Mouse (Mus musculus) kidney, embryonic 14.5 days (tissue): ENCODE data around the gene Mad1l1. TPM values are rescaled to one million over a fixed set of nuclear protein-coding genes. Genes with fewer than 3 reads are reported as not detected.
A peak's percentile ranks its signal among the peaks of the same experiment; 100 is the strongest.

Source experiments
- ATAC-seq: fragments of 200-750 bp; cut with Nextera tagmentation; 2 replicates; pipeline ENCODE4 v1.8.0; 2017; ENCODE audit warnings: moderate number of reproducible peaks, mild to moderate bottlenecking, moderate TSS enrichment, moderate library complexity; ENCODE audit not compliant: low FRiP score, low TSS enrichment
- H3K27ac ChIP-seq: fragments of 300-500 bp; sonication (generic); 2 replicates; pipeline ENCODE4 v1.5.1; 2014; ENCODE audit warnings: low read depth, mild to moderate bottlenecking, low read length, moderate library complexity, mixed read lengths
- H3K27me3 ChIP-seq: fragments of 300-500 bp; sonication (generic); 2 replicates; pipeline ENCODE4 v1.6.1; 2014; ENCODE audit warnings: mild to moderate bottlenecking, low read length; ENCODE audit not compliant: control insufficient read depth, insufficient read depth
- H3K36me3 ChIP-seq: fragments of 300-500 bp; sonication (generic); 2 replicates; pipeline ENCODE4 v1.6.1; 2014; ENCODE audit warnings: low read length, mixed read lengths; ENCODE audit not compliant: control insufficient read depth, insufficient read depth
- H3K4me1 ChIP-seq: fragments of 300-500 bp; sonication (generic); 2 replicates; pipeline ENCODE4 v1.6.1; 2014; ENCODE audit warnings: low read length, mixed read lengths; ENCODE audit not compliant: control insufficient read depth, insufficient read depth
- H3K4me2 ChIP-seq: fragments of 300-500 bp; sonication (generic); replicated peaks from 2 replicates; pipeline ENCODE4 v1.6.1; 2014; ENCODE audit warnings: low read depth, mild to moderate bottlenecking, low read length
- H3K4me3 ChIP-seq: fragments of 300-500 bp; sonication (generic); 2 replicates; pipeline ENCODE4 v1.5.1; 2014; ENCODE audit warnings: mild to moderate bottlenecking, low read length
- H3K9ac ChIP-seq: fragments of 300-500 bp; sonication (generic); 2 replicates; pipeline ENCODE4 v1.6.1; 2014; ENCODE audit warnings: low read depth, mild to moderate bottlenecking, low read length, moderate library complexity
- H3K9me3 ChIP-seq: fragments of 300-500 bp; sonication (generic); 2 replicates; pipeline ENCODE4 v1.6.1; 2016; ENCODE audit warnings: low read length; ENCODE audit not compliant: control insufficient read depth
- WGBS: fragments of 180-500 bp; shearing (Covaris S2); extraction: QIAGEN DNeasy Blood & Tissue Kit; methylation state at CpG from one replicate; pipeline ENCODE4 v1.1.7; 2014; 5-methylcytosine and 5-hydroxymethylcytosine counted together
- polyA plus RNA-seq: library from polyadenylated mRNA; unstranded; fragments of >200 nt; fragmentation: Nextera tagmentation; extraction: Ambion mirVana; gene quantifications from 2 replicates; pipeline ENCODE4 v1.2.1, GENCODE M21; 2014

The Mad1l1 gene
- polyA plus RNA-seq, 1 experiment from 2014 or later: 47.4 TPM

GRCm38 (mm10) chr5:140249359-140250062, 71.8 kb downstream of the Mad1l1 start:
- Histone ChIP-seq H3K4me1 (no peaks in the 10 kb centered on the region), H3K27me3 (no peaks in the 10 kb centered on the region), H3K9ac (no peak overlapping the region), H3K36me3 (no peaks in the 10 kb centered on the region), H3K27ac (no peak overlapping the region), H3K4me3 (no peak overlapping the region), H3K4me2 (no peak overlapping the region), H3K9me3 (no peaks in the 10 kb centered on the region)
- WGBS: 91% methylated on average over 6 of the region's 6 CpGs
- ATAC-seq: no peak

DNA sequence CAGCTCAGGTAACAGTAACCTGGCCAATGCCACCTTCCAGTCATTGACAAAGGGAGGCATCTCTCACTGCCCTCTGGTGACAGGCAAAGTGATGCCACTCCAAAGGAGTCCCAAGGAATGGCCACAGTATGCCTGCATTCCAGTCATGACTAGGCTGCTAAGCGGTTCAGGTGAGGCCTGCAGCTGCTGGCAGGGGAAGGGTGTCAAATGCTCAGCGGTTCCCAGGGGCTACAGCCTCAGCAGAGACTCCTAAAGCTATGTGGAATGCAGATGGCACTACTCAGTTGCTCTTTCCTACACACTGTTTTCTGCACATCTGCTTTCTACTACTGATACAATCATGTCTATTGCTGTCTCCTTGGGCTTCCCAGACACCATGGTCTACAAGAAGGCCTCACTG, 73.3 kb downstream of the Mad1l1 start:
- Histone ChIP-seq H3K4me3 (no peak overlapping the region), H3K27ac (no peak overlapping the region), H3K9ac (no peak overlapping the region), H3K9me3 (no peaks in the 10 kb centered on the region), H3K27me3 (no peaks in the 10 kb centered on the region), H3K36me3 (no peaks in the 10 kb centered on the region), H3K4me1 (no peaks in the 10 kb centered on the region), H3K4me2 (no peak overlapping the region)
- WGBS: 71% methylated on average over 2 of the region's 2 CpGs
- ATAC-seq: no peak

DNA sequence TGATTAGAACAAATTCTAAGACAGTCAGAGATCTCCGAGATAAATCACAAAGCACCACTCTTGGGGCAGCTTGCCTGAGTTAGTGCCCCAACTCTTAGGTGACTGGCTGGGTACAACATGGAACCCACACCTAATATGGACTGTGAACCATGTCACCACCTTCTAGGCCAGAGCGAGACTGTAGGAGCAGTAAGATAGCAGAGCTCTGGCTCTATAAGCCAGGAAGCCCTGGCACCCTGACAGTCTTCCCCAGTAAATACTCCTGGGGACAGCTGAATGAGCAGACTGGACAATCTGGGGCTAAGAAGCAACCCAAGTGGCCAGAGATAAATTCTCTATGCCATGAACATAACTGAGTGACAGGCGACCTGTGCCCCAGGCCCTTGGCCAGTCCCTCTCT, 81.1 kb downstream of the Mad1l1 start:
- Histone ChIP-seq H3K27ac (peak overlapping the region; percentile 11; the same call in 1 of the 2 replicates), H3K4me1 (0 out of 2 replicates have a peak, but pooled peaks cover 9% of the 10 kb centered on the region), H3K36me3 (no peaks in the 10 kb centered on the region), H3K4me3 (no peak overlapping the region), H3K9ac (no peak overlapping the region), H3K9me3 (no peaks in the 10 kb centered on the region), H3K27me3 (no peaks in the 10 kb centered on the region), H3K4me2 (no peak overlapping the region)
- ATAC-seq: no peak
- 90% methylated on average over 3 of the region's 3 CpGs for WGBS

GRCm38 (mm10) chr5:140238880-140239279, 82.5 kb downstream of the Mad1l1 start:
- H3K9ac ChIP-seq: no peak overlapping the region
- WGBS: 58% methylated on average over 3 of the region's 3 CpGs
- H3K27ac ChIP-seq: no peak overlapping the region
- H3K27me3 ChIP-seq: no peaks in the 10 kb centered on the region
- H3K36me3 ChIP-seq: no peaks in the 10 kb centered on the region
- no peak overlapping the region for H3K4me3 ChIP-seq
- H3K9me3 ChIP-seq: no peaks in the 10 kb centered on the region
- ATAC-seq: no peak
- H3K4me1 ChIP-seq: 0 out of 2 replicates have a peak, but pooled peaks cover 9% of the 10 kb centered on the region
- H3K4me2 ChIP-seq: no peak overlapping the region

DNA sequence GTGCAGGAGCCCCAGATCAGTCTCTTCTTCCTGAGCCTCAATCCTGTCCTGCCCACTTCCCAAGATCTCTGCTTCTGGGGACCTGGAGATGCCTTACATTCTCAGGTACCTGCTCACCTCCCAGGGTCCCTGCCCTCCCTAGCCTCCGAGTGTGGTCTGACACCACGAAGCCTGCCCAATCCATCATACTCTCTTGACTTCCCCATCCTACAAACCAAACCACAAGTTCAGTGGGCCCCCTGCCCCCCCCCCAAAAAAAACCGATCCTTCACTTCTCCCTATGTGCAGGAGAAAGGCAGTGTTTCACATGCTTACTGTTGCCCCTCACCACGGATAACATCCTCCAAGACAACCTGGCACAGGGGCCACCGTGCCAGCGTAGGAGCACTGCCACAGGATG, 90.5 kb downstream of the Mad1l1 start:
- Histone ChIP-seq H3K9ac (no peak overlapping the region), H3K4me1 (0 out of 2 replicates have a peak, but pooled peaks cover 6% of the 10 kb centered on the region), H3K4me2 (no peak overlapping the region), H3K27me3 (no peaks in the 10 kb centered on the region), H3K27ac (no peak overlapping the region), H3K9me3 (no peaks in the 10 kb centered on the region), H3K4me3 (no peak overlapping the region), H3K36me3 (no peaks in the 10 kb centered on the region)
- no peak for ATAC-seq
- WGBS: 83% methylated on average over 6 of the region's 6 CpGs

- no peaks in the 10 kb centered on the region for H3K27me3 ChIP-seq
- H3K27ac ChIP-seq: no peak overlapping the region
- no peaks in the 10 kb centered on the region for H3K36me3 ChIP-seq
- no peaks in the 10 kb centered on the region for H3K9me3 ChIP-seq
- no peak; the same call in 1 of the 2 replicates for ATAC-seq
- no peak overlapping the region for H3K4me2 ChIP-seq
- WGBS: 81% methylated on average over 3 of the region's 3 CpGs
- H3K4me3 ChIP-seq: no peak overlapping the region
- 0 out of 2 replicates have a peak, but pooled peaks cover 6% of the 10 kb centered on the region for H3K4me1 ChIP-seq
- H3K9ac ChIP-seq: no peak overlapping the region
Measured at GRCm38 (mm10) chr5:140228306-140228705, 93.0 kb downstream of the Mad1l1 start.

- no peak overlapping the region for H3K4me3 ChIP-seq
- H3K27ac ChIP-seq: peak overlapping the region; percentile 42; the same call in 1 of the 2 replicates
- H3K4me2 ChIP-seq: no peak overlapping the region
- H3K36me3 ChIP-seq: no peaks in the 10 kb centered on the region
- no peak overlapping the region for H3K9ac ChIP-seq
- 0 out of 2 replicates have a peak, but pooled peaks cover 6% of the 10 kb centered on the region for H3K4me1 ChIP-seq
- no peaks in the 10 kb centered on the region for H3K27me3 ChIP-seq
- ATAC-seq: no peak
- H3K9me3 ChIP-seq: no peaks in the 10 kb centered on the region
- 82% methylated on average over 3 of the region's 3 CpGs for WGBS
Measured at GRCm38 (mm10) chr5:140226871-140227270, 94.5 kb downstream of the Mad1l1 start.

- WGBS: 63% methylated on average over 2 of the region's 2 CpGs
- Histone ChIP-seq H3K27me3 (no peaks in the 10 kb centered on the region), H3K4me1 (0 out of 2 replicates have a peak, but pooled peaks cover 6% of the 10 kb centered on the region), H3K36me3 (no peaks in the 10 kb centered on the region), H3K9me3 (no peaks in the 10 kb centered on the region), H3K4me3 (no peak overlapping the region), H3K27ac (no peak overlapping the region), H3K4me2 (no peak overlapping the region), H3K9ac (no peak overlapping the region)
- ATAC-seq: peak; percentile 64; the same call in 1 of the 2 replicates
Measured at GRCm38 (mm10) chr5:140225881-140226280, 95.5 kb downstream of the Mad1l1 start.

GRCm38 (mm10) chr5:140225103-140225502, 96.2 kb downstream of the Mad1l1 start:
- no peaks in the 10 kb centered on the region for H3K27me3 ChIP-seq
- no peak overlapping the region for H3K9ac ChIP-seq
- 0 out of 2 replicates have a peak, but pooled peaks cover 6% of the 10 kb centered on the region for H3K4me1 ChIP-seq
- ATAC-seq: no peak
- no peaks in the 10 kb centered on the region for H3K36me3 ChIP-seq
- no peak overlapping the region for H3K27ac ChIP-seq
- no peak overlapping the region for H3K4me3 ChIP-seq
- no peak overlapping the region for H3K4me2 ChIP-seq
- 96% methylated on average over 2 of the region's 2 CpGs for WGBS
- no peaks in the 10 kb centered on the region for H3K9me3 ChIP-seq
